Mouse (Mus musculus) frontal cortex, postnatal 14 days (tissue): ENCODE results near the gene Tubb5.

Experiments
- DNase-seq, 2 experiments: peaks; one replicate each; pipeline ENCODE4 v3.0.0; 2022; ENCODE audit warnings: low spot score in 2 of 2

Tubb5 gene

GRCm38 (mm10) chr17:35838122-35838544 is at the start of gene Tubb5:
TSS of gene Tubb5 (minus strand) at chr17:35838306.
- peak; percentile 93 to 96 for DNase-seq

GRCm38 (mm10) chr17:35887725-35888124 is 49.6 kb upstream of the Tubb5 start:
- no peak for DNase-seq

- no peak for DNase-seq
Measured at GRCm38 (mm10) chr17:35883777-35884176, 45.7 kb upstream of the Tubb5 start.

GRCm38 (mm10) chr17:35882924-35883323 is 44.8 kb upstream of the Tubb5 start:
- DNase-seq, result no peak

DNA sequence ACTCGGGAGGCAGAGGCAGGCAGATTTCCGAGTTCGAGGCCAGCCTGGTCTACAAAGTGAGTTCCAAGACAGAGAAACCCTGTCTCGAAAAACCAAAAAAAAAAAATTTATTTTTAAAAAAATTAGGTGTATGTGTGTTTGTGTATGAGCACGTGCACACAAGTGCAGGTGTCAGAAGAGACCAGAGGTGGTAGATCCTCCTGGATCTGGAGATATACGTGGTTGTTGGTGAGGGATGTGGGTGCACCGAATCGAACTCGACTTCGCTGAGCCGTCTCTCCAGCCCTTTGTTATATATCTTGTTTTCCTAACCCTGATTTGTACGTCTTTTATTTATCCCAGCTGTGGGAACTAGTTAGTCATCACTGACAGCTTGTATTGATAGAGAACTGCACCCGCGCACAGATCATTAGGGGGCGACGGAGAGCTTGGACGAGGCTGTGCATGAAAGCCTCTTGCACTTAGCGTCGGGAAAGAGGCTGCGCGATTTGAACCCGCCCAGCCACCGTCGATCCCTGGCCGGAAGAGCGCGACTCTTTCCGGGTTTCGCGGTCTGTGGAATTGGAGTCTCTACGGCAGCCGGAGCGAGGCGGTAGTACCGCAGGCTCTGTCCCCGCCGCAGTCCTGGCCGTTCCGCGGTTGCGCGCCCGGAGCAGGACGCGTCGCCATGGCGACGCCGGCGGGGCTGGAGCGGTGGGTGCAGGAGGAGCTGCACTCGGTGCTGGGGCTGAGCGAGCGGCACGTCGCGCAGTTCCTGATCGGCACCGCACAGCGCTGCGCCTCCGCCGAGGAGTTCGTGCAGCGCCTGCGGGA is 41.3 kb upstream of the Tubb5 start, which contains the start of gene Dhx16:
Dhx16 (plus strand) TSS at position 575 of the 813 bp plus-strand sequence.
- peak; percentile 91 to 93 for DNase-seq

DNA sequence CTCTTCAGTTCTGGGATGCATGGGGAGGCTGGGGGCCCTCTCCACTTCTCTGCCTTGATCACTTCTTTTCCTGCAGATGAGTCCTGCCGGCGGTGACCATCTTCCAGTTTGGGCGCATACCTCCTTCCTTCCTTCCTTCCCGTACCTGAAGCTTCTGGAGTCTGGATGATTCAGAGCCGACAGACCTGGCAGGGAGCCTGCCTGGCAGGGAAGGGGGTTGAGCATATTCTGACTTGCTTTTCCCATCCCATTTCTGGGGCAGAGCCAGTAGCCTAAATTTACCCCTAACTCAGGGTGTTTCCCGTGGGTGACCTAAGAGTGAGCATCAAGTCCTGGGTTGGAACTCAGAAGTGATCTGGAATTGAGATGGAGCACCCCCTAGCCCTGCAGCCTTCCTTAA is 36.6 kb upstream of the Tubb5 start:
- DNase-seq, result peak in 1 of 2 experiments; percentile 49

GRCm38 (mm10) chr17:35873774-35874519 is 35.8 kb upstream of the Tubb5 start:
- peak; percentile 65 to 83 for DNase-seq

DNA sequence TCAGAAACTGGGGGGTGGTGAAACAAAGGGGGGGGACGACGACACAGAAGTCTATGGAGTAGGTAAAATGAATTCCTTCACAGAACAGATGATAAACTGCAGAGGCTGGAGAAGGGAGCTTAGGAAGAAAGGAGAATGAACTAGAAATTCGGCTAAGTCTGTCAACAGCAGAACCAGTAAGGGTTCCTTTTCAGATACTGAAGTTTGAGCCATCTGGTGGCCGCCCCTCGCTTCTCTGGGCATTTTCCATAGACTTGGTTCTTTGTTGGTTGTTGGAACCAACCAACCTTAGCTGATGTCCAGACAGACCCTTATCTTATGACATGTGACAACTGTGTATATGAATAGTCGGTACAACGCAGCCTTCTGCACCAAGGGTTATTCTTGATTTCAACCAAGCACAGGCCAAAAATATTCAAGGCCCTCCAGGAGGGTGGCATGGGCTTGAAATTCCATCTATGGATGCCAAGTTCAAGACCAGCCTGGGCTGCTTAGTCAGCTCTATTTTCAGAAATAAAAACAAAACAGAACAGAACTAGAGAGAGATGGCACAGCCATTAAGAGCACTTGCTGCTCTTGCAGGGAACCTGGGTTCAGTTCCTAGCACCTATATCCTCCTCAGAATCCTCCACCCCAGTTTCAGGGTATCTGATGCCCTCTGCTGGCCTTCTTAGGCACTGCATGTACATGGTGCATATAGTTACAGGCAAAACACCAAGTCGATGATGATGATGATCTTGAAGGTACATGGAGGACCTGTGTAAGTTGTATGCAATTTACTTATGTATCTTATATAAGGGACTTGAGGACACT is 33.0 kb upstream of the Tubb5 start:
- DNase-seq, result no peak

GRCm38 (mm10) chr17:35870151-35870883 is 32.2 kb upstream of the Tubb5 start:
- DNase-seq, result peak in 1 of 2 experiments; percentile 63

DNA sequence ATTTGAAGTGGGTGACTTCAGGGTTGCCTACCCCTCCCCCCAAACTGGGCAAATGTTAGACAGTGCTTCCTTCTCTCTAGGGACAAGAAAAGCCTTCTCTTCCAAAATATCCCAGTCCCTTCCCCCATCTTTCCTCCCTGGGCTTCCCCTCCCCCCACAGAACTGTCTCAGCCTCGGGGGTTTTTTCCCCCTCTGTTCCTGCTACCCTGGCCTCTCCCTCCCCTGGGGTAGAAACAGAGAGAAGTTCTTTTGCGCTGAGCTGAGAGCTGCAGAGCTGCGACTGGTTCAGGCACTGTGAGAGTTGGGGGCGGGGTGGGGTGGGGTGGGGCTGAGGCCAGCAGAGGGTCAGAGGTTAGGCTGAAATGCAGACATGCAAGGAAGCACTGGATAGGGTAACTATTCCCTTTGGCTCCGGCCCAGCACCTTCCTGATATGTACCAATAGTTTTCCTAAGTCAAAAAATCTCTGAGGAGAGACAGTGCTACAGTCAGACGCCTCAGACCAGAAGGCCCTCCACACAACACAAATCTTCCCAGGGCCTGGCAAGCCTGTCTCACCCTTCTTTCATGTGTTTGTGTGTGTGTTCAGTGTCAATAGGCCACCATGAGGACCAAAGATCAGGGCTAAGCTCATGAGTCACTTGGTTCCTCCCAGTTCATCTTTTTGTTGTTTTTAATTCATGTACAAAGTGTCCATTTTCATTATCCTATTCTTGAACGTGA is 31.4 kb upstream of the Tubb5 start:
- no peak for DNase-seq

DNA sequence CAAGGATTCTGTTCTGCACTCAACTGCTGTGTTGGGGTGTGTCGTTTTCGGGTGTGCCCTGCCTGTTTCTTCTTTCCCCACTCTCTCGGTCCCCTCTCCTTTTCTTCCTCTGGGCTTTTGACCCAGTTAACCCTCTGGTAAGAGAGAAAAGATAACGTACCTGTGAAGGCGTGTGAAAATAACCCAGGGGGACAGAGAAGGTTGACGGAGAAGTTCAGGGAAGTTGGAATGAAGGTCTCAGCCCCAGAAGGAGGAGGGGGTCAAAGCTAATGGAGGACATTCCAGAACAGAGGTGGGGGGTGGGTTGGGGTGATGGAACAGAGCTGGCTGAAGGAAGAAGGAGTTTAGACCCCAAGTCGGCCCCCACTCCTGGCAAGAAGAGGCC is 30.8 kb upstream of the Tubb5 start:
- DNase-seq, result no peak

DNA sequence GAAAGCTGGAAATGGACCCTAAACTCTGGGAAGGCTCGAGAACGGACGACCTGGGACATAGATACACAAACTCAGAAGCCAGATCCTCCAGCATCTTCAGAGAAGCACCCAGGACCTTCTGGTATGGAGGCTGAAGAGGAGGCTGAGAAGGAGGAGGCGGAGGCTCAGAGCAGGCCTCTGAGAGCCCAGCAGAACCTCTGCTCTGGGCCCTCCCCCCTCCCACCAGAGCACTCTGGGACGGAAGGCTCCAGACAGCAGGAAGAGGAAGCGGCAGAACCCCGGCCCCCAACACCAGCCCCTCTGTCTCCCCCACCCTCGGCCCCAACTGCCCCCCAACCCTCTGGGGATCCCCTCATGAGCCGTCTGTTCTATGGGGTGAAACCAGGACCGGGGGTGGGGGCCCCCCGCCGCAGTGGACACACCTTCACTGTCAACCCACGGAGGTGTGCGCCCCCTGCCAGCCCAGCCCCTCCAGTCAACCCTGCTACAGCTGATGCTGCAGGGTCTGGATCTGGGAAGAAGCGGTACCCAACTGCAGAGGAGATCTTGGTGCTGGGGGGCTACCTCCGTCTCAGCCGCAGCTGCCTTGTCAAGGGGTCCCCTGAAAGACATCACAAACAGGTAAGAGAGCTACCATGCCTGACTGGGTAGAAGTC is 30.2 kb upstream of the Tubb5 start:
- no peak for DNase-seq

DNA sequence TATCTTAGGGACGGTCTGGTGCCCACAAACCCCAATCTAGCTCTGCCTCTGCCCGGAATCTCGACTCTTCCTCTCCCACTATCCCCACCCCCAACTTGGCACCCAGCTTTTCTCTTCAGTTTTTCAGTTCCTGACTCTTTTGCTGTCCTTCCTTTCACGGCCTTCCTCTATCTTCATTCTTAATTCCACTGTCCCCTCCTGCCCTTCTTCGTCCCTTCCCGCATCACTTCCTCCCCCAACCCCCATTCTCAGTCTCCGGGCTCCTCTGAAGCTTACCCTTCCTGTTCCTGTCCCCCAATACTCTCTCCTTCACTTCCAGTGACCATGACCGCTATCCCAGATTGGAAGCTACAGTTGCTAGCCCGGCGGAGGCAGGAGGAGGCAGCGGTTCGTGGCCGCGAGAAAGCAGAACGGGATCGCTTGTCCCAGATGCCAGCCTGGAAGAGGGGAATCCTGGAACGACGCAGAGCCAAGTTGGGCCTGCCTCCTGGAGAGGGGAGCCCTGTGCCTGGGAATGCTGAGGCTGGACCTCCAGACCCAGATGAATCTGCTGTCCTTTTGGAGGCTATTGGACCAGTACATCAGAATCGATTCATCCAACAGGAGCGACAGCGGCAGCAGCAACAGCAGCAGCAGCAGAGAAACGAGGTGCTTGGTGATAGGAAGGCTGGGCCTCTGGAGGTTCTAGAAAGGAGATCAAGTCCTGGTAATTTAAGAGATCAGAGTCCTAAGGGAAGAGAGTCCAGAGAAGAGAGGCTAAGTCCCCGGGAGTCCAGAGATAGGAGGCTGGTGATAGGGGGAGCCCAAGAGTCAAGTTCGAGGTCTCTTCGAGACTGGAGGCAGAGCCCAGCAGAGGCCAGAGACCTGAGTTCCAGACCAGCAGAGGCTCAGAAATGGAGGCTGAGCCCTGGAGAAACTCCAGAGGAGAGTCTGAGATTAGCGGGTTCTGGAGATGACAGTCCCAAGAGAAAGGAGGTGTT is 29.1 kb upstream of the Tubb5 start:
- DNase-seq, result no peak

GRCm38 (mm10) chr17:35866281-35866831 is 28.2 kb upstream of the Tubb5 start:
- peak in 1 of 2 experiments; percentile 48 for DNase-seq

DNA sequence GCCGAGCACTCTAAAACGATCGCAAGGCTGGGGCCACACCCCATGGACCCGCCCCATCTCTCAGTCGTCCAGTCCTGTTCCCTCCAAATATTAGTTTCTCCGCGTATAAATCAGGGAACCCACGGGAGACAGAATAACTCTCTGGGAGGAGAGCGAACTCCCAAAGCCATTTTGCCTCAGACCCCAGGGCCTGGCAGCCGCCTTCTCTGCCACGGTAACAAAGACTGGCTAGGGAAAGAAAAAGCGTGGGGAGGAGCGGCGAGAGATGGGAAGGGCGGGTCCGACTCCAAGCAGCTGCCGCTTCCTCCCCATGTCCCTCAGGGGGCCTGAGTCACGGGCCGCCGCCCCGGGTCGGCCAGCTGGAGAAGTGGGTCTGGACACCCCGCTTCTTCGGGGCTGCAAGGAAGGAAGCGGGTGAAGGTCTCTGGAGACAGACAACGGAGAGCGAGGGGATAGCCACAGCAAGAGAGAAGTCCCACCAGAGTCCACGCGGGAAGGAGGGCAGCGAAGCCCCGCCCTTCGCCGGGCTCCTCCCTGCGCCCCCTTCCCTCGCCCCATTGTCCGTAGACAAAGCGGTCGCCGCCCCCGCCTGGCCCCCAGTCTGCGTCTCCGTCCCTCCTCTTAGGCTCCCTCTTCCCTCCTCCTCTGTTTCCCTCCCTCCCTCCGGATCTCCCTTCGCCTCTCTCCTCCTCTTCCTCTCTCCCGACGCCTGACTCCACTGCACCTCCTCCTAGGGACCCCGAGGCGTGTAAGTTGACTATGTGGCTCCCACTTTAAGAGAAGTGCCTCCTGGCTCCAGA is 27.6 kb upstream of the Tubb5 start, which contains the start of gene Ppp1r18:
Ppp1r18 (plus strand) TSS at position 113 of the 800 bp plus-strand sequence.
- no peak for DNase-seq

GRCm38 (mm10) chr17:35864832-35865353 is 26.8 kb upstream of the Tubb5 start:
- DNase-seq, result no peak

- DNase-seq, result peak; percentile 81 to 86
Measured at GRCm38 (mm10) chr17:35861198-35861857, 23.2 kb upstream of the Tubb5 start, which contains the start of gene Nrm. TSS of gene Nrm (plus strand) at chr17:35861318.
